Mouse (Mus musculus) testis, postnatal 10 days (tissue): ENCODE results near the gene Pla2g2d.

Experiments used
- DNase-seq: peaks from one replicate; pipeline ENCODE4 v3.0.0; 2021; ENCODE audit warnings: low spot score

Pla2g2d gene

GRCm38 (mm10) chr4:138825751-138826567 is 50.4 kb downstream of the Pla2g2d start:
- no peak for DNase-seq

- DNase-seq, result no peak
These were observed 51.6 kb downstream of the Pla2g2d start for GRCm38 (mm10) chr4:138827147-138827546.
